Mouse (Mus musculus) adrenal gland, postnatal 36 days (tissue): Measurements from ENCODE around the gene Tbc1d22a. TPM values are rescaled to one million over a fixed set of nuclear protein-coding genes. Genes with fewer than 3 reads are reported as not detected.

Source experiments
- DNase-seq, 2 experiments: peaks; one replicate each; pipeline ENCODE4 v3.0.0; 2021; ENCODE audit warnings: mixed read lengths in 1 of 2
- total RNA-seq, 2 experiments: library from RNA; stranded (reverse); gene quantifications; 2 replicates each; pipeline ENCODE4 v1.2.3; 2021

The Tbc1d22a gene
- total RNA-seq, 2 experiments from 2014 or later = 28.9 to 35.6 TPM

DNA sequence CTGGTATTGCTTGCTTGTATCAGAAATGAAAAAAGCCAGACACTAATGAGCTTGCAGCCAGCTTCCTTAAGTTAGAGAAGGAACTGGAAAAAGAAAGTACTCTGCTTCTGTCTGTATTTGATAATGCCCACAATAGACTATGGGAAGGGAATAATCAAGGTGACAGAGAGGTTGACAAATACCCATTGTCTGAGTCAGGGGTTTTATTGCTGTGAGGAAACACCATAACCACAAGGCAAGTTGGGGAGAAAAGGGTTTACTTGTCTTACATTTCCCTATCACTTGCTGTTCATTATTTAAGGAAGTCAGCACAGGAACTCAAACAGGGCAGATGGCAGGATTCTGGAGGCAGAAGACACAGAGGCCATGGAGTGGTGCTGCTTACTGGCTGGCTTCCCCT is 231.8 kb downstream of the Tbc1d22a start:
- DNase-seq = no peak

DNA sequence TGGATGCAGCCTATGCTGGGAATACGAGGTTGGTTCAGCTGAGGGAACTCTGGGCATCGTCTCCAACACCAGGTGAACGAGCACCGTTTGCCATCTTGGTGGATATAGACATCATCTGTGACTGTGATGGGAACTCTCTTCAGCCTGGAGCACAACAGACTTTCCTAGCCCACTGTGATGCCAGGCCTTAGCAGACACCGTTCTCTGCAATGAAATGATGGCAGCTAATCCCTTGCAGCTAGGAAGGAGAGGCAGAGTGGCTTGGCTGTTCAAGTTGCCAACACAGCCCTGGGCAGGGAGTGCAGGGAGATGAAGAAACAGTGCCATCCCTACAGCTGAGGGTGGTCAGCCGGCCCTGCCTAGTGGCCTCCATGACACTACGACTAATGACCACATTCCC is 233.0 kb downstream of the Tbc1d22a start:
- DNase-seq = no peak

DNA sequence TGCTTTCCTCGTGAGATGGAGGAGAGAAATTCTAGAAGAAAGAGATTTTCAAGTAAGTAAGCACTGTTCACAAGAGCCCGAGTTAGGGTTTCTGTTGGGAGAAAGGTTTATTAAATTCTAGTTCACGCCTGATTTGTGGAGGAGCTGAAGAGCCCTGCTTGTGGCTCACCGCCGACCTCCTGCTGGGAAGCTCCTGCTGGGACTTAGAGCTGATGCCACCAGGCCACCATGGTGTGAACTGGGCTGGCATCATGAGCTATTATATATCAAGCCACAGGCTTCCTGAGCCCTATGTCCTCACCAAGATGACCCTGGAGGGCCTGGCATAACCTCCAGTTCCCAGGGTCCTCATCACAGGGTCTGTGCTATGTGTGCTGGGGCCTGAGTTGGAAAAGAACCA is 235.0 kb downstream of the Tbc1d22a start:
- DNase-seq = no peak

DNA sequence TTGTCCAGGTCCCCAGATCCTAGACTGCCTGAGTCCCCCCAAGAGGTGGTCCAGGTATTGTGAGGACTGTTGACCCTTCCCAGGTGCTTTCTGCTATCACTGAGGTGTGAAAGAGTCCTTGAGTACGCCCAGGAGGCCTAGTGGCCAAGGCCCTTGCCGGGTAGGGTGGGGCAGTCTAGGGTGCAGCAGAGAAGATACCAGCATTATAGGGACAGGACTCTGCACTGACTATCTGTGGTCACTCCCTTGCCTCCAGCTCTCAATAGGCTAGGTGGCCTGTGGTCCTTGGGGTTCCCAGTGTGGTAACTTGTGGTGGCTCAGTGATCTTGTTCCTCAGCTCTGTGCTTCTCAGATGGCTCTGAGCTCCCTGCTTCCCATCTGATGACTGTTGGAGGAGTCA is 235.5 kb downstream of the Tbc1d22a start:
- no peak for DNase-seq

DNA sequence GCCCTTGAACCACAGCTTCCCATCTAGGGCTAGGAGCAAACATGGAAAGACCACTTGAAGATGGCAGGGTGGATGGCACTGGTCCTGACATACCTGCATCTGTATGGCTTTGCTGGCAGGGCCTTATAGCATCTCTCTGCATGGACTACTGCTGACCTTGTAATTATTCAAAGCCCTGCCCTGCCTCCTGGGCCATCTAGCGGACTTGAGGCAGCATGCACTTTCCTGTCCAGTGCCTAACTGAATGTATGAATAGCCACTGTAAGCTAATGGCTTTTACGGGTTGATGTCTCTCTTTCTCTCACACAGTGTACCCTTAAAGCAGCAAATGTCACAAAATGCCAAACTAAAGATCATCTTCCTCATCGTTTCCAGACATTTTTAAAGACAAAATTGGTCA is 245.2 kb downstream of the Tbc1d22a start:
- DNase-seq = no peak

DNA sequence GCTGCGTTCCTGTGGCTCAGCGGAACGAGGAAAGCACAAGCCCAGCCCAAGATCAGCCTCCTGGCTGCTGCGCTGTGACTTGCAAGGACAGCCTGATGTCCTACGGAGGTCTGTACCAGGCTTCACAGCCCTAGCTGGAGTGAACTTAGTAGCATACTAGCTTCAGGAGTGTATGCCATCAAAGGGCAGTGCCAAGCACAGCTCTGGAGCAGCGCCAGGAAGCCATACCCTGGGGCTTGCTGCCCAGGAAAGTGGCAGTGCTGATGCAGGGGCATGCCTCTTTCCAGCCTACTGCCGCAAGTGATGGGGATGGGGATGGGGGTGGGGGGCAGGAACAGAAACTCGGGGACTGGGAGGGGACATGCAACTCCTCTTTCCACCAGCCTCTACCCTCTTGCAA is 248.4 kb downstream of the Tbc1d22a start:
- DNase-seq = no peak

DNA sequence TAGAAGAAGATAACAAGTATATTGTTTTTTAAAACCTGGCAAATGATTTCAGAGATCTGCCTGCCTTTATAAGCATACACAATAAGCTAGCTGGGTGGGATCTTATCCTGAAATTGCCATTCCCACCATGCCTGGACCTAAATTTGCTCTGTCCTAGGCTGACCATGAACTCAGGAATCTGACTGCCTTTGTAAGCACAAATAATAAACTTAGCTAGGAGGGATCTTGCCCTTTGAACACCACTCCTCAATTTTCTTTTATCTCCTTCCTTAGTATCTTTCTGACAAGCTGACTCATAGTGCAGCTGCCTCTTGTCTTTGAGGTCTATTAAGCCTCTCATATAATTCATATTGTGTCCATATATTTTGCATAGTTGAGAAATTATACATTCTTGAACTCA is 253.8 kb downstream of the Tbc1d22a start:
- no peak for DNase-seq

DNA sequence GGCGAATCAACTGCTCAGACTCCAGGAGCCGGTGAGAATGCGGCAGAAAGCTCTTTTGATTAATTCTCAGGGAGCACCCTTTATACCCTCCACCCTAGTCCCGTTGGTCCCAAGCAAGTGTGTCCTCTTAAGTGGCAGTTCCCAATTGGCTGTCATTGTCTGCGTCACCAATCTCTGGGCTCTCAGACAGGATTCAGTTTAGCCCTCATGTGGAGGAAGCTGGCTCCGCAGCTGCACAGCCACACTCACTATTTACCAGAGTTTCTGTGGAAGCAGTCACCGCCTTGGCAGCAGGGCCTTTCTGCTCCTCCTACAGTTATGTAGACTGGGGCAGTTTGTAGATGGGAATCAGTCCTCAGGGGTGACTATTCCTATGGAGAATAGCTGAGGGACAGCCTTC is 256.9 kb downstream of the Tbc1d22a start:
- DNase-seq = no peak

DNA sequence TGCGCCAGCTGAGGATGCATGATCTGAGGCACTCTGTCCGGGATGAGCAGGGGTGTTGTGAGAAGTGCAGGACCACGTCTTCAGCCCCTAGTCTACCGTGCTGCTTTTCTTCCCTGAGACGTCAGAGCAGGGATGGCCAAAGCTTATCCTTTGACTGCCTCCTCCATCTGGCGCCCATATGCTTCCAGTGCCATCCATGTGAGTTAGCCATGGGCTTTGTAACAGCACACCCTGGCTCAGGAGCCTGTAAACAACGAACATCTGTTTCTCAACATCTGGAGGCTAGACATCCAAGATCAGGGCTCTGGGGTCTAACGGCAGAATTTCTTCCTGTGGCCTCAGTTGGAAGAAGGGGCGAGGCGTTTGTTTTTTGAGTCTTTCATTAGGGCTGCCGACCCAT is 259.2 kb downstream of the Tbc1d22a start:
- DNase-seq = no peak

DNA sequence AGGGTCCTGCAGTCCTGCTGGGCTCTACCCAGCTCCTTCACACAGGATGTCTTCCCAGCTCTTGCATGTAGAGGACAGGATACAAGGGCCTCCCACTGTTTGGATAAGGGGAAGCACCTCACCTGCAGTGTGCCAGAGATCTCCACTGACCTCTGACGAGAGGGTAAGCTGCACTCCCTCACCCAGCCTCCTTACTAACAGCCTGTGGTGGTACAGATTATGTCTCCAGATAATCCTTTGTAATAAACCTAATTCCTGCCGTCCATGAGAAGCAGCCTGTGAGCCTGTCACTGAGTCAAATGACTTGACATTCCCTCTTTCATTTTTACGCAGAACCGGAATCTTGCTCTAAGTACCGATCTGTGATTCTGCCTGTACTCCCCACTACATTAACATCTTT is 260.7 kb downstream of the Tbc1d22a start:
- no peak for DNase-seq

DNA sequence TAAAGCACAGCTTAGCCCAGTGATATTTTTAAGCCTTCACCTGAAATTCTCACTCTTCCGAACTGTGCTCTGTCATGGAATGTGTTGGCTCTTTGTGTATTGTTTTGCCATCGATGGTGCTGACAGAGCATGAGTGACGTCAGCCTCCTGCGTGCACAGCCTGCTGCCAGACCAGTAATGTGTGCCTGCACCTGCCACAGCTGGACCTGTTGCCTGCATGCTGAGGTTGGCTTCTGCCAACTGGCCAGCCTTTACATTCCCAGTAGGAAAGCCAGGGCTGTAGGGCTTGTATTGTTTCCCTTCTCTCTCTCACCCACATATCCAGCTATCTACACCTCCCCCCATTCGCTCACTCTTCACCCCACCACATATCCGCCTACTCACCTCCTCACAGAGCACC is 262.2 kb downstream of the Tbc1d22a start:
- DNase-seq = no peak

DNA sequence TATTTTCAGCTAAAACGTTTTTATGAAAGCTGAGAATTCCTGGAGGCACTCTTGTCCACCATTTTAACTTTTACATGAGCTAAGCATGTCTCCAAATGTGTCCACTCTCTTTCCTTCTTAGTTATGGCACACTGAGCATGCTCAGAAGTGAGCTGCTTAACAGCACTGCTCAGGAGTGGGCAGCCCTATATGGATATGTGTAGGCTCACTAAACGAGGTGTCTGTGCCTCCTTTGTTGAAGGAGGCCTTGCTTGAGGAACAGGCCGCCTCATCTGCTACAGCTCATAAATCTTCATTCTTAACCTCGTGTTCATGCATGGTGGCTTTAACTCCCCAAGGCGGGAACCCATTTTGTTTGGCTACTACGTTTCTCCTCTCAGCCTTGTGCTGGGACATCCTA is 262.8 kb downstream of the Tbc1d22a start:
- no peak for DNase-seq

DNA sequence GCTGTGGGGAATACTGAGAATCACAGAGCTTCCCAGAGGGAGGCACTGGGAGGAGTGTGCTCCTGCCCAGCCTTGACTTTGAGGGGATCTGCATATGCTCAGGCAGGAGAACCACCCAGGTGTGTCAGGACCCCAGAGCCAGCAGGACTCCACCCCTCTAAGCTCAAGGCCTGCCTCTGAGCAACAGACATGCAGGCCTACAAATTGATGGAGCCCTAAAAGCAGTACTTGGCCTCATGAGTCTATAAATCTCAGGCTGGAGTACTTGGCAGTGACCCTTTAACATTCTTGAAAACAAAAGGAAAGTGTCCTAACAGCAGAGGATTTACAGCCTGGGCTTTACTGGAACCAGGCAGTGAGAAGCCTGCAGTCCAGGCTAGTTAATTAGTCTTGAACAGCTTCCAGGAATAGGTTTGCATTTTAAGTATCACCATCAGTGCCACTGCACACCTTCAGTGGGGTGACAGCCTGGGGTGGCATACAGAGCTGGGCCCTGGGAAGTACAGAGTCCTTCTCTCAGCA is 263.3 kb downstream of the Tbc1d22a start:
- DNase-seq = no peak

DNA sequence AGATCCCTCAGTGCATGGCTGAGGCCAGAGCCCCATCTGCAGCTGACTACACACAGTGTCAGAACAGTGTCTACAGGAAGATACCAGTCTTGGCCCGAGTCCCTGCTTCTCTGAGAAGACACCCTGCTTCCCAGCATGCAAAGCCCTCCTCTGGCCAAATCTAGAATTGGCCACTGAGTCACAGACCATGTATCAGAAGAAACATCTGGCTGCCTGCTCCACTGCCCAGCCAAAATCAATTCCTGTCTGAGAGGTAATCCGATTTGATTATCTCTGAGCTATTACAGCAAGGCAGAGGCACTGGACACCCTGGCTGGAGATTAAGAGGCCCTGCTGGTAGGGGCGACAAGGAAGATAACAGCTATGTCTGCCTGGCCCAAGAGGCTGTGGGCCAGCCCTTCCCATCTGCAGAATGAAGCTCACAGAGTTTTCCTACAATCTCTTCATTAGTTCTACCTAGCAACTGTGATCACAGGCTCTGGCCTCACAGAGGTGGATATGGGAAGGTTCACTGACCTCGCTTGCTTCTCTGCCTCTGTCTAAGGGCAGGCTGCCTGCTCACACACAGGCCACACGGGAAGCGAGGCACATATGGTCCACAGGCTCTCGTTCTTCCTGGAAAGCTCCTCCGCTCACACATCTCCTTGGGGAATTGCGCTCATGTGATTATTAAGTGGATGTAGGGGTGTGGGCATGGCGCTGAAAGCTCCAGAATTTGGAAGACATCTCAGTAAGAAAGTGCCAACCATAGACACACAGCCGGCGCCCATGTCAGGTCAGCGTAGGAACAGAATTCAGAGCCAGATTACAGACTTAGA is 264.6 kb downstream of the Tbc1d22a start:
- DNase-seq = no peak

DNA sequence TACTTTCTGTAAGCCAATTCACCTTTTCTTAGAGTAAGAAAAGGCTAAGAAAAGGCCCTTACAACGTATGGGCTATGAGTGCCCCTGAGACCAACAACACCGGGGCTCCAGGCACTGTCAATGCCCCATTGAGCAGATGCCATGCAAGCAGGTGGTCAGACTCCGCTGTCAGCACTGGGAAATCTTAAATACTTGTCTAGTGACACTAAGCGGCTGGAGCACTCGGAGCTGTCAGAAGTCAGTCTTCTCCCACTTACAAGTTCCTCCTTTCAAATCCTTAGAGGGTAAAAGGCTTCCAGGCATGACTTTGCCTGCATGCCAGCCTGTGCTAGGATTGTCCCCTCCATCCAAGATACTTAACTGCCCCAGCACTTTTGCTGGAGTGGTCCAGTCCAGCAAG is 268.1 kb downstream of the Tbc1d22a start:
- no peak for DNase-seq

DNA sequence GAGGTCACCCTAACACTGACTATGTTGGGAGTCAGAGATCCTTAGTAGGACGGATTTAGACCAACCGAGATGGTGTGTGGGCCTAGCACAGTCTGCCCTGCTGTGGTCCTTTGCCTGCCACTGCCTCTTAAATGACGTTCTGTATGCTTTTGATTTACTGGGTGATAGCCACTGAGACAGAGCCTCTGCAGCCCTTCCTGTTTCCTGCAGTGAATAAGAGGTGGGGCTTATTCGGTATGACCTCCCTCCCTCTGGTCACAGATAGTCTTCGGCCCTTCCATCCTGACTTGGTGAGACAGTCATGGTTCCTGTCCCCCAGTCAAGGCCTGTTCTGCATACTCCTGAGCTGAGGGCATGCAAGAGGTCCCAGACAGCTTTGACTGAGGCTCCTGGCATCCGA is 271.6 kb downstream of the Tbc1d22a start:
- no peak for DNase-seq

DNA sequence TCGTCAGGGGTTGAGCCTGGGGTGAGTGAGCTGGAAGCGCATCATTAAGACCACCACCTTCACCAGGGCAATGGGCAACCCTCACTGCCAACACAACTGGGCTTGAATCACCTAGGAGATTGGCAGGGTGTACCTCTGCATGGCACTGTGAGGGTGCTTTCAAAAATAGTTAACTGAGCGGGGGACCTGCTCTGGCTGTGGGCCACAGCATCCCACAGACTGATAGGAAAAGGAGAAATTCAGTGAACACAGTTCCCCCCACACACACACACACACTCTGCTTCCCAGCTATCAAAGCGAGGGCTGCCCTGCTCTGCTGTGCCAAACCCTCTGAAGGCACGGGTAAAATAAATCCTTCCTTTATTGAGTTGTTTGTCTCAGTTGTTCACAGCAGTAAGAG is 273.1 kb downstream of the Tbc1d22a start:
- no peak for DNase-seq

DNA sequence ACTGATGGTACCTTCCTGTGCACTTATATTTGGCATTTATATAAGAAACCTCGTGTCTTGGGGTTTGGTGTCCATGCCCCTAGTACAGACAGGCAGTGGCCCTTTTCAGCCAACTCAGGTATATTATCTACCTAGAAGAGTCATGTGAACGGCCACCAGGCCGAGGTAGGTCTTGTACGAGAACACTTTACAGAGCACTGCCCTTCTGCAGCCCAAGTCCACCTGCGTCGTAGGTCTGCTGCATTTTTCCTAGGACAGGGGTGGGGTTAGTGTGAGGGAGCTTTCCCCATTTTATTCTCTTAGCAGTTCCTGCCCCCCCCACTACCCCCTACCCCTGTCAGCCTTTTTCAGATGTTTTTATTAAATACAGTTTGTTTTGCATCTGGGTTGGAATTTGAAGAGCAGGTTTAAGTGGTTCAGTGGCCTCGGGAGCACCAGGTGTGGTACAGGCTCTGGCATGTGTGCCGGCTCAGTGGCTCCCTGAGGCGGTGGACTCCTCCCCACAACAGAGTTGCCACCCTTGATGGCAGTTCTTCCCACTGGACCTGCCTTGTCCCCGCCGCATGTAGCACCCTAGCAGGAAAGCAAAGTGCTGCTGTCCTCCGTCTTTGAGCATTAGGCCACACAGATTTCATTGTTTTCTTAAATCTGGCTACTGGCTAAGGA is 277.3 kb downstream of the Tbc1d22a start:
- no peak for DNase-seq

DNA sequence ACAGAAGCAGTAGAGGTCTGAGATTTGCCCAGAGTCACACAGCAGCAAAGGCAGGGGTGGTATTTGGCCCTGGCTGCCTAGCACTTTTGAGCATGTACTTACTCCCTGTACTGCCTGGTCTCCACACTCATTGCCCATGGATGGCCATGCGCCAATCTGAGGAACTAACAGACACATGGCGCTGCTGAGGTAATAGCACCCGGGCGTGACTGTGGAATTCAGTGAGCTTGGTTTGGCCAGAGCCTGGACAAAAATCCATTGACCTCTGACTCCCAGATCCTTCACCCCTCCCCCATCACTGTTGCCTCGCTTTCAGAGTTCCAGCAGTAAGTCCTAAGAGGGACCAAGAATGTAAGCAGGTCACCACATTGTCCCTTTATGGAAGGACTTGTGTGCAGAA is 278.4 kb downstream of the Tbc1d22a start:
- DNase-seq = no peak

DNA sequence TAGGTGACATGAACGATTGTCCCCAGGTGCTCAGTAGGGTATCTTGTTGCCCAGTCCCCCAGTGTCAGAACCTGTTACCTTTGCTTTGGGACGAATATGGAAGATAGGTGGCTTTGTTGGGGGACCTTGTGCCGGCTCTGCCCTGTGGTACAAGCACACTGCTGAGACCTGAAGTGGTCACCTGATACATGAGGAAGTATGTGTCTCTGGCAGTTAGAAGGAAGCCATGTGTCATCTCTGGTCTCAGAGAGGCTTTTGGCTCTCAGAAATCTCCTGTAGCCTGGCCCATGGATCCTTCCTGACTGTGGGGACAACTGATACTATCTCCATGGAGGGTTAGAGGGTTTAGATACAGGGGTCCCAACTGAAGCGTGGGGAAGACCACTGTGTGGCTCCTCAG is 281.9 kb downstream of the Tbc1d22a start:
- no peak for DNase-seq

DNA sequence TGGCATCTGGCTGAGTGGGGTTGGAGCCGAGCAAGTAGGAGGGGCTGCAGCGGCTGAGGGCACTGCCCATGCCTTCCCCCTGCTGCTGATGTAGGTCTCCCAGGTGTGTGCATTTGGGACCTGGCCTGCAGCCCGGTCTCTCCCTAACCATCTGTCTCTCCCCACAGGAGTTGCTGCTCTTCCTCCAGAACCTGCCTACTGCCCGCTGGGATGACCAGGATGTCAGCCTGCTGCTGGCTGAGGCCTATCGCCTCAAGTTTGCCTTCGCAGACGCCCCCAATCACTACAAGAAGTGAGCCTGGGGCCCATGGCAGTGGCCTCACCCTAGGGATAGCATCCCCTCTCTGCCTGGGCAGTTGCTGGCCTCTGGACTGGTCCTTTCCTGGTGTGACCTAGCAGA is 282.4 kb downstream of the Tbc1d22a start:
- no peak for DNase-seq

DNA sequence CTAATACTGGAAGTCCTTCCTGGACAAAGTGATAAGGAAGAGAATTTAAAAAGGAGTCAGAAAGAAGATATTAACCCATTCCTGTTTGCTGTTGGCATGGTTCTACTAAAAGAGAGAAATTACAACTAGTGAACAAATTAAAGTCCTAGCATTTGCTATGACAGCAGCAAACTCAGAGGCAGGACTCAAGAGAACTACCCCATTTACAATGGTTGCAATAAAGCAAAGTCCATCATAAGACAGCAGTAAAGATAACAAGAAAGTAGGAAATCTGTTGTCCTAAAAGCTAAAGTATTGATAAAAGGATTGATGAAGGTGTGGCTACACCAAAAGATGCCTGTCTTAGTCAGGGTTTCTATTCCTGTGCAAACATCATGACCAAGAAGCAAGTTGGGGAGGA is 286.3 kb downstream of the Tbc1d22a start:
- no peak for DNase-seq

DNA sequence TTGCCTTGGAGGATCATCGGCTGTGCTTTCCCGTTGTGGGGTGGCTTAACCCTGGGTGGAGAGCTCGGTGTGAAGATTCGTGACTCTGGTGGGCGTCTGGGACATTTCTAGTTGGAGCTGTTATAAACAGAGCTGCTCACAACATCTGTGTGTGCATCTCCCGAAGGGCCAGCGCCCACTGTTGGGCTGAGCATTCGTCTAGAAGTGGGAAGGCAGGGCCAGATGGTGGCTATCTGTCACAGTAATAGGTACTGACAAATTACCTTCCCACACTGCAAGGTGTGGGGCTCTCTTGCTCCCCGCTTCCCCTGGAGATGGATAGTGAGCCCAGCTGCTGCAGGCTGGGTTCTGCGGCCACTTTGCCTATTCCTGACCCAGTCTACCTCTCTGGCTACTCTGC is 289.2 kb downstream of the Tbc1d22a start:
- DNase-seq = no peak

DNA sequence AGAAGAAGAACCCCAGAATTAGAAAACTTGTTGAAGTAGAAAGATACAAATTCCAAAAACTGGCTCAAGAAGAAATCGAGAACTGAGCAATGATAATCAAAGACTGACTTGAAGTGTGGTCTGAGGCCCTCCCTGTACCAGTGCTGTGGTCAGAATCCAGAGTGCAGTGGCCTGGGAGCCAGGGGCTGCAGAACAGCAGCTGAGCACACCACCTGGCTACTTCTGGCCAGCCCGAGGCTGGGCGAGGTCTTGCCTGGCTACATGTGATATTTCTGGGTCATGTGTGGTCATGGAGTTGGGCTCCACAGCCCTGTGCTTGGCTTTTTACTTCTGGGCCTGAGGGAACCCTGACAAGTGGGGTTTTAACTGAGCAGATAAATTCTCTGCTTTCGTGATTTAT is 292.4 kb downstream of the Tbc1d22a start:
- DNase-seq = no peak
